Mouse (Mus musculus) limb, embryonic 10.5 days (tissue): ENCODE results near the gene Epas1. TPM values are rescaled to one million over a fixed set of nuclear protein-coding genes. Genes with fewer than 3 reads are reported as not detected.

Experiments used
- DNase-seq: peaks from one replicate; pipeline ENCODE4 v3.0.0-alpha.2; 2017; ENCODE audit warnings: low spot score
- H3K27ac ChIP-seq: fragments of 300-500 bp; sonication (generic); 2 replicates; pipeline ENCODE4 v1.5.1; 2016; ENCODE audit warnings: mild to moderate bottlenecking
- H3K27me3 ChIP-seq: fragments of 300-500 bp; sonication (generic); 2 replicates; pipeline ENCODE4 v1.6.1; 2016; ENCODE audit warnings: low read depth, mild to moderate bottlenecking; ENCODE audit not compliant: poor library complexity, severe bottlenecking
- H3K36me3 ChIP-seq: fragments of 300-500 bp; sonication (generic); 2 replicates; pipeline ENCODE4 v1.6.1; 2016; ENCODE audit warnings: mild to moderate bottlenecking, moderate library complexity
- H3K4me1 ChIP-seq: fragments of 300-500 bp; sonication (generic); 2 replicates; pipeline ENCODE4 v1.6.1; 2016
- H3K4me3 ChIP-seq: fragments of 300-500 bp; sonication (generic); 2 replicates; pipeline ENCODE4 v1.5.1; 2016; ENCODE audit warnings: mild to moderate bottlenecking, moderate library complexity
- H3K9me3 ChIP-seq: fragments of 300-500 bp; sonication (generic); replicated peaks from 2 replicates; pipeline ENCODE4 v1.6.1; 2016; ENCODE audit warnings: mild to moderate bottlenecking
- WGBS: fragments of 180-500 bp; shearing (Covaris S2); methylation state at CpG from one replicate; pipeline ENCODE4 v1.1.7; 2016; 5-methylcytosine and 5-hydroxymethylcytosine counted together
- polyA plus RNA-seq: library from polyadenylated mRNA; unstranded; fragments of >200 nt; fragmentation: Nextera tagmentation; extraction: Ambion mirVana; gene quantifications from 2 replicates; pipeline ENCODE4 v1.2.1, GENCODE M21; 2016

The Epas1 gene
- polyA plus RNA-seq, 1 experiment from 2014 or later, result 2.9 TPM

DNA sequence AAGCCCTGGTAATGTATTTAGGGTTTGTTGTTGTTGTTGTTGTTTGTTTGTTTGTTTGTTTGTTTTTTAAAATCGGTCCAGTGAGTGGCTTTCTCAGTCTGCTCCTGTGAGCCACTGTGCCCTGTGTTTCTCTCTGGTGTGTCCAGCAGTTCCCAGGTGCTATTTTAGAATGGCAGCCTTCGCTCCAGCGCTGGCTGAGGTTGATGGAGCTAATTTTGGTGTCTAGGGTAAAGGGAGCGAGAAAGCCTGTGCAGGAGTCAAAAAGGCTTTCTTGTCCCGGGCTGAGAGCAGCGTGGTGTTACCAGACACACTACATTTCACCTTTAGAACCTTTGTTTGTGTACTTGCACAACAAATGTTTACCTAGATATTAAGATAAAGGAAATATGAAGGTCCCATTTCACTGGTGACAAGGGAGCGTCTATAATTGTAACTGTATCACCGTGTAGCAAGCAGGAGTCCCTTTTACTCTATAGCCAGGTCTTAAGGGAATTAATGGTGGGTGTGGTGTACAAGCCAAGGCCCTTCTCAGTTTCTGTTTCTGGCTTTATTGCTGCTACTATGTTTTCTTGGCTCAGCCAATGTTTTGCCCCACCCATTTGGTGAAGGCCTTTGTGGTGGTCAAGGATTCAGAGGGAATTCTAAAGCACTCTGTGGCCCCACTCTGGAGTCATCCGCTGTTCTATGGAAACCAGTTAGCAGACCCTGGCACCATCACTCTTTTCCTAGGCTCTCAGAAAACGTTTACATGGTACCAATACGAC lies 9.2 kb downstream of the Epas1 start:
- no peak overlapping the region for H3K4me3 ChIP-seq
- WGBS, result 83% methylated on average over 11 of the region's 11 CpGs
- DNase-seq, result no peak
- H3K27ac ChIP-seq, result peak overlapping the region; percentile 70
- H3K36me3 ChIP-seq, result no peaks in the 10 kb centered on the region
- H3K27me3 ChIP-seq, result peaks cover 2% of the 10 kb centered on the region; the same call in 1 of the 2 replicates
- H3K4me1 ChIP-seq, result peaks cover 30% of the 10 kb centered on the region
- no peaks in the 10 kb centered on the region for H3K9me3 ChIP-seq

DNA sequence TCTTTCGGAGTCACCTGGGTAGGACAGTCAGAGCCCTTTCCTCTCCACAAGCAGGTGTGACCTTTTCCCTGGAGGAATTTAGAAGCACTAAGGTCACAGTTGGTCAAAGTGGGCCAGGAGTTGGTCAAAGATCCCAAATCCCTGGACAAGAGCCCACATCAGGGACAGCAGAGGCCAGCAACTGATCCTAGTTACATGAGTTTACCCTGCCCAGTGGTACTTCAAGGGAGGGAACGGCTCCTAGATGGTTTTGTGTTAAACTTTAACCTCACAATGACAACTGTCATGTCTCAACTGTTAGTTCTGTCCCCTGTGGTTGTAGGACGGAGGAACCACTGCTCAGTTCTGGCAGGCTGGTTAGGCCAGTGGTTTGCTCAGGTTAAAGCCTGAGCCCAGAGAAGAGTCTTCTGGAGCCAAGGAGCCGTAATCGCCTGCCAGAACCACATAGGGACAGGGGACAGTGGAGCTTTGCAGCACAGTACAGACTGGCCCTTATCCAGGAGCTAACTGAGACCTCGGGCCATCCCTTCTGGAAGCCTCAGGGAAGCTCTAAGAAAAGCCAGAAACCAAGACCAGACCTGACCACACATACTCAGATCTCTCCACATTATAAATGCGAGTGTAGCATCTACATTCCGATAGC lies 12.4 kb downstream of the Epas1 start:
- no peaks in the 10 kb centered on the region for H3K36me3 ChIP-seq
- no peak overlapping the region for H3K4me3 ChIP-seq
- DNase-seq, result no peak
- peaks cover 54% of the 10 kb centered on the region for H3K4me1 ChIP-seq
- no peak overlapping the region for H3K27ac ChIP-seq
- no peaks in the 10 kb centered on the region for H3K27me3 ChIP-seq
- H3K9me3 ChIP-seq, result no peaks in the 10 kb centered on the region
- 93% methylated on average over 8 of the region's 8 CpGs for WGBS

- Histone ChIP-seq H3K36me3 (no peaks in the 10 kb centered on the region), H3K4me3 (no peak overlapping the region), H3K27ac (no peak overlapping the region), H3K4me1 (peaks cover 49% of the 10 kb centered on the region), H3K9me3 (no peaks in the 10 kb centered on the region), H3K27me3 (no peaks in the 10 kb centered on the region)
- 92% methylated on average over 4 of the region's 4 CpGs for WGBS
- DNase-seq, result no peak
Observed at GRCm38 (mm10) chr17:86766412-86766811, 12.9 kb downstream of the Epas1 start.

- H3K27me3 ChIP-seq, result no peaks in the 10 kb centered on the region
- peaks cover 32% of the 10 kb centered on the region for H3K4me1 ChIP-seq
- 86% methylated on average over 7 of the region's 7 CpGs for WGBS
- H3K4me3 ChIP-seq, result no peak overlapping the region
- no peak for DNase-seq
- no peaks in the 10 kb centered on the region for H3K9me3 ChIP-seq
- peak overlapping the region; percentile 46; the same call in 1 of the 2 replicates for H3K27ac ChIP-seq
- H3K36me3 ChIP-seq, result no peaks in the 10 kb centered on the region
Observed at GRCm38 (mm10) chr17:86768596-86768995, 15.1 kb downstream of the Epas1 start.

GRCm38 (mm10) chr17:86769330-86770211 lies 16.1 kb downstream of the Epas1 start:
- Histone ChIP-seq H3K4me3 (no peak overlapping the region), H3K4me1 (peaks cover 32% of the 10 kb centered on the region), H3K36me3 (no peaks in the 10 kb centered on the region), H3K27ac (0 out of 2 replicates have a peak overlapping the region, but pooled peaks have one; percentile 20), H3K9me3 (no peaks in the 10 kb centered on the region), H3K27me3 (no peaks in the 10 kb centered on the region)
- no peak for DNase-seq
- WGBS, result 82% methylated on average over 16 of the region's 16 CpGs

GRCm38 (mm10) chr17:86770848-86771247 lies 17.3 kb downstream of the Epas1 start:
- H3K9me3 ChIP-seq, result no peaks in the 10 kb centered on the region
- DNase-seq, result no peak

GRCm38 (mm10) chr17:86772035-86772434 lies 18.5 kb downstream of the Epas1 start:
- Histone ChIP-seq H3K27ac (no peak overlapping the region), H3K4me1 (peaks cover 30% of the 10 kb centered on the region), H3K4me3 (no peak overlapping the region), H3K36me3 (no peaks in the 10 kb centered on the region), H3K9me3 (no peaks in the 10 kb centered on the region), H3K27me3 (no peaks in the 10 kb centered on the region)
- WGBS, result 84% methylated on average over 11 of the region's 11 CpGs
- DNase-seq, result no peak

More at GRCm38 (mm10) chr17:86770848-86771247, 17.3 kb downstream of the Epas1 start:
- H3K27ac ChIP-seq, result no peak overlapping the region
- 65% methylated on average over 5 of the region's 5 CpGs for WGBS
- no peak overlapping the region for H3K4me3 ChIP-seq
- H3K27me3 ChIP-seq, result no peaks in the 10 kb centered on the region
- peaks cover 32% of the 10 kb centered on the region for H3K4me1 ChIP-seq
- H3K36me3 ChIP-seq, result no peaks in the 10 kb centered on the region

- WGBS, result 92% methylated on average over 15 of the region's 15 CpGs
- Histone ChIP-seq H3K36me3 (no peaks in the 10 kb centered on the region), H3K9me3 (no peaks in the 10 kb centered on the region), H3K4me3 (no peak overlapping the region), H3K27me3 (no peaks in the 10 kb centered on the region), H3K4me1 (peaks cover 20% of the 10 kb centered on the region), H3K27ac (no peak overlapping the region)
- DNase-seq, result no peak
Observed at GRCm38 (mm10) chr17:86772929-86773588, 19.6 kb downstream of the Epas1 start.

DNA sequence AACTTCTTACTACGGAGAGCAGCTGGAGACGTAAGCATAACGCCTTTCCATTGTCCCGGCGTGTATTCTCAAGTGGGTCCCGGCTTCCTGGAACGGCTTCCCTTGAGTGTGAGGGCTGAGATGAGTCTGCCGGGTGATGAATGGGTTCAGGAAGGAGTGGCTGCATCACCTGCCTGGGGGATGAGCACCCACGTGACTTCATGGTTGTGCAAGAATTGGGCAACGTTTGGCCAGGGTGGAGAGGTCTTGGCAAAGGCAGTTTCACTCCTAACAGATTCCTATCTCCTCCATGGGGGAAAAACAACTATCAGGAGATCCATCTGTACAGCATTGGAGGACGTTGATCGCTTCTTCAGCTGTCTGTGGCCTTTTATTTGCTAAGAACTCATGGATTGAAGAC lies 23.0 kb downstream of the Epas1 start:
- no peak overlapping the region for H3K27ac ChIP-seq
- 91% methylated on average over 12 of the region's 12 CpGs for WGBS
- no peak overlapping the region for H3K4me3 ChIP-seq
- H3K27me3 ChIP-seq, result no peaks in the 10 kb centered on the region
- no peak for DNase-seq
- no peaks in the 10 kb centered on the region; the same call in none of the 2 replicates for H3K4me1 ChIP-seq
- H3K36me3 ChIP-seq, result no peaks in the 10 kb centered on the region
- H3K9me3 ChIP-seq, result no peaks in the 10 kb centered on the region

DNA sequence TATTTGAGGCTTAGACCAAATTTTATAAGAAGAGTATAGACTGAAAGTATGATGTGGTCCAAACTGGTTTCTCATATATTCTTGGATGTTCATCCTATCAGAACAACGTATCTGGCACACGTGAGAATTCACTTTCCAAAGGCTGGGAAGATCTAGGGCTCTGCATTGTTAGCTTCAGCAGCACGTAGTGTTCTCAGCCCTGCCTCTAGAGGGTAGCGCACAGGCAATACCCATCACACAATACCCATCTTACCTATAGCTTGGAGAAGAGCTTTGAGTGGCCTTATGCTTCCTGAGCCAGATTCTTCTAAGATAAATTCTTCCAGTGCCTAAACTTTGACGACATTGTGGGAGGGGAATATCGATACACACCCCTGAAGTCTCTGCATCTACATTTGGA lies 24.6 kb downstream of the Epas1 start:
- Histone ChIP-seq H3K27me3 (no peaks in the 10 kb centered on the region), H3K4me1 (peaks cover 7% of the 10 kb centered on the region), H3K4me3 (no peak overlapping the region), H3K36me3 (no peaks in the 10 kb centered on the region), H3K27ac (no peak overlapping the region), H3K9me3 (no peaks in the 10 kb centered on the region)
- 90% methylated on average over 6 of the region's 6 CpGs for WGBS
- DNase-seq, result no peak

GRCm38 (mm10) chr17:86779191-86780130 lies 26.0 kb downstream of the Epas1 start:
- WGBS, result 71% methylated on average over 15 of the region's 15 CpGs
- no peak overlapping the region for H3K4me3 ChIP-seq
- peaks cover 13% of the 10 kb centered on the region for H3K4me1 ChIP-seq
- H3K27me3 ChIP-seq, result no peaks in the 10 kb centered on the region
- no peak overlapping the region for H3K27ac ChIP-seq
- no peaks in the 10 kb centered on the region for H3K9me3 ChIP-seq
- H3K36me3 ChIP-seq, result no peaks in the 10 kb centered on the region
- no peak for DNase-seq
